Comparison of ENCODE assay signal across 9 mouse cellular contexts in genomic region chr3:157876439-157877156, GRCm38 (mm10). TPM values are rescaled to one million over a fixed set of nuclear protein-coding genes. Genes with fewer than 3 reads are reported as not detected.
DNase-seq lines count a peak whose midpoint lies in the region; ATAC-seq lines count a peak whose summit lies in the region.
"Had no signal": no experiment of that assay in that cellular context is flagged by ENCODE, and none has a peak within 500 bp of the region (broad histone marks: within the 10 kb centered on the region; RNA-seq: fewer than 3 reads in every experiment).

No protein-coding gene starts in this region.

- H3K4me3 ChIP-seq in liver, embryonic 12.5 days = no peak overlapping the region
- H3K4me3 ChIP-seq in embryonic facial prominence, embryonic 10.5 days = no peak overlapping the region
- no peak overlapping the region for H3K4me3 ChIP-seq in hindbrain, embryonic 16.5 days (ENCODE audit: low read length)
- no peak overlapping the region for H3K4me3 ChIP-seq in midbrain, embryonic 16.5 days (ENCODE audit: low read depth, low read length)
- H3K4me3 ChIP-seq: embryonic facial prominence, embryonic 13.5 days had no signal

- no peaks in the 10 kb centered on the region for H3K9me3 ChIP-seq in liver, embryonic 12.5 days (replicated peaks)
- H3K9me3 ChIP-seq in embryonic facial prominence, embryonic 10.5 days = no peaks in the 10 kb centered on the region
- no peaks in the 10 kb centered on the region for H3K9me3 ChIP-seq in hindbrain, embryonic 16.5 days (ENCODE audit: control insufficient read depth, low read length)
- H3K9me3 ChIP-seq in midbrain, embryonic 16.5 days (replicated peaks; ENCODE audit: control insufficient read depth, low read length, poor library complexity, severe bottlenecking) = no peaks in the 10 kb centered on the region
- H3K9me3 ChIP-seq: embryonic facial prominence, embryonic 13.5 days had no signal

- H3K9ac ChIP-seq in liver, embryonic 12.5 days = no peak overlapping the region
- no peak overlapping the region for H3K9ac ChIP-seq in hindbrain, embryonic 16.5 days (ENCODE audit: low read depth, low read length)
- H3K9ac ChIP-seq in midbrain, embryonic 16.5 days (ENCODE audit: low read depth, low read length) = no peak overlapping the region
- H3K9ac ChIP-seq: embryonic facial prominence, embryonic 13.5 days had no signal

- no peaks in the 10 kb centered on the region for H3K36me3 ChIP-seq in liver, embryonic 12.5 days
- no peaks in the 10 kb centered on the region for H3K36me3 ChIP-seq in embryonic facial prominence, embryonic 10.5 days (replicated peaks)
- no peaks in the 10 kb centered on the region for H3K36me3 ChIP-seq in hindbrain, embryonic 16.5 days (ENCODE audit: control insufficient read depth, insufficient read depth, low read length)
- H3K36me3 ChIP-seq in midbrain, embryonic 16.5 days (ENCODE audit: control insufficient read depth, insufficient read depth, low read length) = no peaks in the 10 kb centered on the region
- H3K36me3 ChIP-seq: embryonic facial prominence, embryonic 13.5 days had no signal

- no peak overlapping the region for H3K27ac ChIP-seq in liver, embryonic 12.5 days
- H3K27ac ChIP-seq in embryonic facial prominence, embryonic 10.5 days (replicated peaks) = no peak overlapping the region
- no peak overlapping the region for H3K27ac ChIP-seq in hindbrain, embryonic 16.5 days (ENCODE audit: low read depth, low read length)
- no peak overlapping the region for H3K27ac ChIP-seq in midbrain, embryonic 16.5 days (ENCODE audit: low read length)
- H3K27ac ChIP-seq: embryonic facial prominence, embryonic 13.5 days had no signal

- H3K4me2 ChIP-seq in liver, embryonic 12.5 days = no peak overlapping the region
- H3K4me2 ChIP-seq in hindbrain, embryonic 16.5 days (ENCODE audit: low read length) = no peak overlapping the region
- no peak overlapping the region for H3K4me2 ChIP-seq in midbrain, embryonic 16.5 days (ENCODE audit: low read length)
- H3K4me2 ChIP-seq: embryonic facial prominence, embryonic 13.5 days had no signal

- peak; percentile 16 for DNase-seq in liver
- DNase-seq in adrenal gland, postnatal 14 days = peak; percentile 65
- DNase-seq in embryonic facial prominence, embryonic 10.5 days (ENCODE audit: low spot score) = peak; percentile 38
- peak; percentile 52 to 60 for DNase-seq in layer of hippocampus, postnatal 10 days (ENCODE audit: low spot score in 2 of 2)
- peak; percentile 13 for DNase-seq in testis, postnatal 14 days (ENCODE audit: low spot score)

- 40% methylated on average over 11 of the region's 11 CpGs for WGBS in liver, embryonic 12.5 days (ENCODE audit: insufficient replicate concordance)
- 54% methylated on average over 11 of the region's 11 CpGs for WGBS in embryonic facial prominence, embryonic 10.5 days
- WGBS in hindbrain, embryonic 16.5 days = 50% methylated on average over 11 of the region's 11 CpGs
- 56% methylated on average over 11 of the region's 11 CpGs for WGBS in midbrain, embryonic 16.5 days

- ATAC-seq in liver, embryonic 12.5 days = no peak
- peak; percentile 72; the same call in 1 of the 2 replicates for ATAC-seq in hindbrain, embryonic 16.5 days
- peak; percentile 56; the same call in 1 of the 2 replicates for ATAC-seq in midbrain, embryonic 16.5 days

- no peaks in the 10 kb centered on the region for H3K4me1 ChIP-seq in liver, embryonic 12.5 days
- no peaks in the 10 kb centered on the region for H3K4me1 ChIP-seq in embryonic facial prominence, embryonic 10.5 days
- no peaks in the 10 kb centered on the region for H3K4me1 ChIP-seq in hindbrain, embryonic 16.5 days (ENCODE audit: control insufficient read depth, insufficient read depth, low read depth, low read length)
- H3K4me1 ChIP-seq in midbrain, embryonic 16.5 days (ENCODE audit: control insufficient read depth, insufficient read depth, low read length) = no peaks in the 10 kb centered on the region
- H3K4me1 ChIP-seq: embryonic facial prominence, embryonic 13.5 days had no signal

- H3K27me3 ChIP-seq in liver, embryonic 12.5 days (replicated peaks) = no peaks in the 10 kb centered on the region
- H3K27me3 ChIP-seq in embryonic facial prominence, embryonic 10.5 days (replicated peaks; ENCODE audit: low read depth, poor library complexity, severe bottlenecking) = no peaks in the 10 kb centered on the region
- H3K27me3 ChIP-seq in hindbrain, embryonic 16.5 days (replicated peaks; ENCODE audit: control insufficient read depth, insufficient read depth, low read length) = no peaks in the 10 kb centered on the region
- H3K27me3 ChIP-seq in midbrain, embryonic 16.5 days (ENCODE audit: control insufficient read depth, insufficient read depth, low read depth, low read length) = no peaks in the 10 kb centered on the region
- H3K27me3 ChIP-seq: embryonic facial prominence, embryonic 13.5 days had no signal

RNA-seq across cellular contexts. Expression of gene Cth, which starts 48.3 kb away (rescaled TPM):
- 23.5 and 24.9 TPM in 2 replicates for polyA plus RNA-seq in liver, embryonic 12.5 days (2016; fragmentation: Nextera tagmentation; extraction: Ambion mirVana)
- total RNA-seq in adrenal gland, postnatal 14 days (2021) = 18.6 and 44.9 TPM in 2 replicates
- 26.1 and 26.9 TPM in 2 replicates for polyA plus RNA-seq in embryonic facial prominence, embryonic 10.5 days (2016; fragmentation: Nextera tagmentation; extraction: Ambion mirVana)
- 2.6 and 3.5 TPM in 2 replicates for polyA plus RNA-seq in hindbrain, embryonic 16.5 days (2015; fragmentation: Nextera tagmentation; extraction: Ambion mirVana)
- total RNA-seq in layer of hippocampus, postnatal 10 days (2021) = 1 to 10 TPM; 7.9 to 8.2 TPM
- polyA plus RNA-seq in midbrain, embryonic 16.5 days (2015; fragmentation: Nextera tagmentation; extraction: Ambion mirVana) = 2.2 and 2.3 TPM in 2 replicates

Comparison
In these comparisons a context has a peak if more than half of its experiments do, and no peak if none do; other contexts are left out.
1. DNase-seq: peak in every context shown above with its lines; median percentile 65 in adrenal gland, postnatal 14 days; 56 in layer of hippocampus, postnatal 10 days; 38 in embryonic facial prominence, embryonic 10.5 days; 16 in liver; 13 in testis, postnatal 14 days.